Mouse (Mus musculus): ENCODE results near the gene Abca13. TPM values are rescaled to one million over a fixed set of nuclear protein-coding genes. Genes with fewer than 3 reads are reported as not detected.

Abca13 gene
- polyA plus RNA-seq, 1 experiment, result 0.04 TPM

- Histone ChIP-seq H3K27ac (ENCODE audit: control insufficient read depth, insufficient read depth, low read depth, low read length) (no peak overlapping the region), H3K27me3 (ENCODE audit: control insufficient read depth, insufficient read depth, low read length) (no peaks in the 10 kb centered on the region), H3K36me3 (ENCODE audit: control insufficient read depth, insufficient read depth, low read length) (no peaks in the 10 kb centered on the region), H3K4me1 (ENCODE audit: control insufficient read depth, insufficient read depth, low read length) (no peaks in the 10 kb centered on the region), H3K4me3 (ENCODE audit: control insufficient read depth, low read depth, low read length) (no peak overlapping the region)
- TF ChIP-seq POLR2A (IDR thresholded peaks at IDR 0.05; ENCODE audit: control insufficient read depth, low read depth, low read length), result no peak
- no peak for TF ChIP-seq CTCF (IDR thresholded peaks at IDR 0.05; ENCODE audit: control insufficient read depth, insufficient read depth, insufficient replicate concordance, low read depth, low read length)
Measured at GRCm38 (mm10) chr11:9531715-9532114, 340.0 kb downstream of the Abca13 start.

GRCm38 (mm10) chr11:9533189-9533588 is 341.4 kb downstream of the Abca13 start:
- Histone ChIP-seq H3K36me3 (ENCODE audit: control insufficient read depth, insufficient read depth, low read length) (no peaks in the 10 kb centered on the region), H3K27me3 (ENCODE audit: control insufficient read depth, insufficient read depth, low read length) (no peaks in the 10 kb centered on the region), H3K27ac (ENCODE audit: control insufficient read depth, insufficient read depth, low read depth, low read length) (no peak overlapping the region), H3K4me1 (ENCODE audit: control insufficient read depth, insufficient read depth, low read length) (no peaks in the 10 kb centered on the region), H3K4me3 (ENCODE audit: control insufficient read depth, low read depth, low read length) (no peak overlapping the region)
- no peak for TF ChIP-seq POLR2A (IDR thresholded peaks at IDR 0.05; ENCODE audit: control insufficient read depth, low read depth, low read length)
- no peak for TF ChIP-seq CTCF (IDR thresholded peaks at IDR 0.05; ENCODE audit: control insufficient read depth, insufficient read depth, insufficient replicate concordance, low read depth, low read length)

- Histone ChIP-seq H3K36me3 (ENCODE audit: control insufficient read depth, insufficient read depth, low read length) (no peaks in the 10 kb centered on the region), H3K27me3 (ENCODE audit: control insufficient read depth, insufficient read depth, low read length) (no peaks in the 10 kb centered on the region), H3K4me1 (ENCODE audit: control insufficient read depth, insufficient read depth, low read length) (no peaks in the 10 kb centered on the region), H3K4me3 (ENCODE audit: control insufficient read depth, low read depth, low read length) (no peak overlapping the region), H3K27ac (ENCODE audit: control insufficient read depth, insufficient read depth, low read depth, low read length) (no peak overlapping the region)
- TF ChIP-seq CTCF (IDR thresholded peaks at IDR 0.05; ENCODE audit: control insufficient read depth, insufficient read depth, insufficient replicate concordance, low read depth, low read length), result no peak
- TF ChIP-seq POLR2A (IDR thresholded peaks at IDR 0.05; ENCODE audit: control insufficient read depth, low read depth, low read length), result no peak
Measured at GRCm38 (mm10) chr11:9533658-9534202, 342.0 kb downstream of the Abca13 start.

GRCm38 (mm10) chr11:9536811-9537210 is 345.1 kb downstream of the Abca13 start:
- Histone ChIP-seq H3K27me3 (ENCODE audit: control insufficient read depth, insufficient read depth, low read length) (no peaks in the 10 kb centered on the region), H3K4me1 (ENCODE audit: control insufficient read depth, insufficient read depth, low read length) (no peaks in the 10 kb centered on the region), H3K27ac (ENCODE audit: control insufficient read depth, insufficient read depth, low read depth, low read length) (no peak overlapping the region), H3K36me3 (ENCODE audit: control insufficient read depth, insufficient read depth, low read length) (no peaks in the 10 kb centered on the region), H3K4me3 (ENCODE audit: control insufficient read depth, low read depth, low read length) (no peak overlapping the region)
- TF ChIP-seq CTCF (IDR thresholded peaks at IDR 0.05; ENCODE audit: control insufficient read depth, insufficient read depth, insufficient replicate concordance, low read depth, low read length), result no peak
- TF ChIP-seq POLR2A (IDR thresholded peaks at IDR 0.05; ENCODE audit: control insufficient read depth, low read depth, low read length), result no peak

- H3K27me3 ChIP-seq (ENCODE audit: control insufficient read depth, insufficient read depth, low read length), result no peaks in the 10 kb centered on the region
- no peak overlapping the region for H3K27ac ChIP-seq (ENCODE audit: control insufficient read depth, insufficient read depth, low read depth, low read length)
- H3K4me1 ChIP-seq (ENCODE audit: control insufficient read depth, insufficient read depth, low read length), result no peaks in the 10 kb centered on the region
- H3K36me3 ChIP-seq (ENCODE audit: control insufficient read depth, insufficient read depth, low read length), result no peaks in the 10 kb centered on the region
- TF ChIP-seq POLR2A (IDR thresholded peaks at IDR 0.05; ENCODE audit: control insufficient read depth, low read depth, low read length) (no peak), CTCF (IDR thresholded peaks at IDR 0.05; ENCODE audit: control insufficient read depth, insufficient read depth, insufficient replicate concordance, low read depth, low read length) (no peak)
- H3K4me3 ChIP-seq (ENCODE audit: control insufficient read depth, low read depth, low read length), result no peak overlapping the region
Measured at GRCm38 (mm10) chr11:9538328-9538727, 346.6 kb downstream of the Abca13 start.

- no peaks in the 10 kb centered on the region for H3K4me1 ChIP-seq (ENCODE audit: control insufficient read depth, insufficient read depth, low read length)
- H3K36me3 ChIP-seq (ENCODE audit: control insufficient read depth, insufficient read depth, low read length), result no peaks in the 10 kb centered on the region
- no peaks in the 10 kb centered on the region for H3K27me3 ChIP-seq (ENCODE audit: control insufficient read depth, insufficient read depth, low read length)
Measured at GRCm38 (mm10) chr11:9560026-9560425, 368.3 kb downstream of the Abca13 start.

DNA sequence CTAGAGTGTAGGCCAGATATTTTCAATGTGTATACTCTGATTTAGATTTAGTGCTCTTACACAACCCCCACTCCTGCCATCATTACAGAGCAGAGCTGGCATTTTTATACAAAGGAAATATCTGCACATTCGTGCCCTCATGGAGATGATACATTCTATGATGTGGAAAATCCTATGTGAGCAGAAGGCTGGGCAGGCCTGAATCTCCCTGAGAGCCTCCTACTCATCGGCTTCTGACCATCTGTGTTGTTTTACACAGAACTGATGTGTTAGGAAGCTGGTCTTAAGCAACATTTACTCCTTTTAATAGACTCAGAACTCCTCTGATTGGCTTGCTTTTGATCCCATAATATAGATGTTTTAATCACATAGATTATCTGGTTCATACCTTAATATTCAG is 376.6 kb downstream of the Abca13 start:
- H3K27ac ChIP-seq (ENCODE audit: control insufficient read depth, insufficient read depth, low read depth, low read length), result no peak overlapping the region
- TF ChIP-seq POLR2A (IDR thresholded peaks at IDR 0.05; ENCODE audit: control insufficient read depth, low read depth, low read length) (no peak), CTCF (IDR thresholded peaks at IDR 0.05; ENCODE audit: control insufficient read depth, insufficient read depth, insufficient replicate concordance, low read depth, low read length) (no peak)
- no peak overlapping the region for H3K4me3 ChIP-seq (ENCODE audit: control insufficient read depth, low read depth, low read length)
- H3K36me3 ChIP-seq (ENCODE audit: control insufficient read depth, insufficient read depth, low read length), result no peaks in the 10 kb centered on the region
- no peaks in the 10 kb centered on the region for H3K27me3 ChIP-seq (ENCODE audit: control insufficient read depth, insufficient read depth, low read length)
- H3K4me1 ChIP-seq (ENCODE audit: control insufficient read depth, insufficient read depth, low read length), result no peaks in the 10 kb centered on the region

More at GRCm38 (mm10) chr11:9560026-9560425, 368.3 kb downstream of the Abca13 start:
- no peak overlapping the region for H3K27ac ChIP-seq (ENCODE audit: control insufficient read depth, insufficient read depth, low read depth, low read length)
- TF ChIP-seq POLR2A (IDR thresholded peaks at IDR 0.05; ENCODE audit: control insufficient read depth, low read depth, low read length) (no peak), CTCF (IDR thresholded peaks at IDR 0.05; ENCODE audit: control insufficient read depth, insufficient read depth, insufficient replicate concordance, low read depth, low read length) (no peak)
- no peak overlapping the region for H3K4me3 ChIP-seq (ENCODE audit: control insufficient read depth, low read depth, low read length)

DNA sequence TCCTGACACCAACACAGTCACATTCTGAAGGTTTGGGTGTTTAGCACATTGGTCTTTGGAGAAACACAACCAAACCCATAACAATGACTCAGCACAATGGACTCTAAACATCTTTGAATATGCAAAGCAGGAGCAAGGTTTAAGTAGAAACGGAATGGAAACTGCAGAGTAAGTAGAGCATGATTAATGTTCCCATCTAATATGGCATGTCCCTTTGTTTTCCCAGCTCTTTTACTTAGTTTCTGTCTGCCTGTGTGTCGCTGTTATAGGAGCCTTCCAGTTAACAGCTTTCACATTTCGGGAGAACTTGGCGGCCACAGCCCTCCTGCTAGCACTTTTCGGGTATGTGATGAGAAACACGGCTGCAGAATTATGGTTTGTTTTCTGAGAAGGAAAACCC is 378.6 kb downstream of the Abca13 start:
- Histone ChIP-seq H3K4me3 (ENCODE audit: control insufficient read depth, low read depth, low read length) (no peak overlapping the region), H3K4me1 (ENCODE audit: control insufficient read depth, insufficient read depth, low read length) (no peaks in the 10 kb centered on the region), H3K27me3 (ENCODE audit: control insufficient read depth, insufficient read depth, low read length) (no peaks in the 10 kb centered on the region)

More for the DNA sequence above, 378.6 kb downstream of the Abca13 start:
- Histone ChIP-seq H3K27ac (ENCODE audit: control insufficient read depth, insufficient read depth, low read depth, low read length) (no peak overlapping the region), H3K36me3 (ENCODE audit: control insufficient read depth, insufficient read depth, low read length) (no peaks in the 10 kb centered on the region)
- TF ChIP-seq POLR2A (IDR thresholded peaks at IDR 0.05; ENCODE audit: control insufficient read depth, low read depth, low read length) (no peak), CTCF (IDR thresholded peaks at IDR 0.05; ENCODE audit: control insufficient read depth, insufficient read depth, insufficient replicate concordance, low read depth, low read length) (no peak)

Measured in testis, adult 2 months (tissue).